Mouse (Mus musculus) limb, embryonic 10.5 days (tissue): Measurements from ENCODE around the gene Casp7. TPM values are rescaled to one million over a fixed set of nuclear protein-coding genes. Genes with fewer than 3 reads are reported as not detected.
"Not testable (repeated sequence)": the region's sequence is repeated elsewhere in the genome, so short reads cannot be mapped to it uniquely, and the experiment has no call there.

Experiments
- DNase-seq: peaks from one replicate; pipeline ENCODE4 v3.0.0-alpha.2; 2017; ENCODE audit warnings: low spot score
- H3K27ac ChIP-seq: fragments of 300-500 bp; sonication (generic); 2 replicates; pipeline ENCODE4 v1.5.1; 2016; ENCODE audit warnings: mild to moderate bottlenecking
- H3K27me3 ChIP-seq: fragments of 300-500 bp; sonication (generic); 2 replicates; pipeline ENCODE4 v1.6.1; 2016; ENCODE audit warnings: low read depth, mild to moderate bottlenecking; ENCODE audit not compliant: poor library complexity, severe bottlenecking
- H3K36me3 ChIP-seq: fragments of 300-500 bp; sonication (generic); 2 replicates; pipeline ENCODE4 v1.6.1; 2016; ENCODE audit warnings: mild to moderate bottlenecking, moderate library complexity
- H3K4me1 ChIP-seq: fragments of 300-500 bp; sonication (generic); 2 replicates; pipeline ENCODE4 v1.6.1; 2016
- H3K4me3 ChIP-seq: fragments of 300-500 bp; sonication (generic); 2 replicates; pipeline ENCODE4 v1.5.1; 2016; ENCODE audit warnings: mild to moderate bottlenecking, moderate library complexity
- H3K9me3 ChIP-seq: fragments of 300-500 bp; sonication (generic); replicated peaks from 2 replicates; pipeline ENCODE4 v1.6.1; 2016; ENCODE audit warnings: mild to moderate bottlenecking
- WGBS: fragments of 180-500 bp; shearing (Covaris S2); methylation state at CpG from one replicate; pipeline ENCODE4 v1.1.7; 2016; 5-methylcytosine and 5-hydroxymethylcytosine counted together
- polyA plus RNA-seq: library from polyadenylated mRNA; unstranded; fragments of >200 nt; fragmentation: Nextera tagmentation; extraction: Ambion mirVana; gene quantifications from 2 replicates; pipeline ENCODE4 v1.2.1, GENCODE M21; 2016

Gene Casp7
- polyA plus RNA-seq, 1 experiment from 2014 or later, result 24.5 TPM

- no peak for DNase-seq
- WGBS, result 88% methylated on average over 11 of the region's 11 CpGs
- no peaks in the 10 kb centered on the region for H3K36me3 ChIP-seq
- no peak within 1 kb of the TSS for H3K4me3 ChIP-seq
- peaks cover 19% of the 10 kb centered on the region for H3K4me1 ChIP-seq
- H3K27ac ChIP-seq, result no peak within 1 kb of the TSS
- H3K9me3 ChIP-seq, result no peaks in the 10 kb centered on the region
- peaks cover 6% of the 10 kb centered on the region for H3K27me3 ChIP-seq
Observed at GRCm38 (mm10) chr19:56389879-56390278, 7.0 kb upstream of the Casp7 start, which contains the start of gene Nrap. TSS of gene Nrap (minus strand) at chr19:56390037.

DNA sequence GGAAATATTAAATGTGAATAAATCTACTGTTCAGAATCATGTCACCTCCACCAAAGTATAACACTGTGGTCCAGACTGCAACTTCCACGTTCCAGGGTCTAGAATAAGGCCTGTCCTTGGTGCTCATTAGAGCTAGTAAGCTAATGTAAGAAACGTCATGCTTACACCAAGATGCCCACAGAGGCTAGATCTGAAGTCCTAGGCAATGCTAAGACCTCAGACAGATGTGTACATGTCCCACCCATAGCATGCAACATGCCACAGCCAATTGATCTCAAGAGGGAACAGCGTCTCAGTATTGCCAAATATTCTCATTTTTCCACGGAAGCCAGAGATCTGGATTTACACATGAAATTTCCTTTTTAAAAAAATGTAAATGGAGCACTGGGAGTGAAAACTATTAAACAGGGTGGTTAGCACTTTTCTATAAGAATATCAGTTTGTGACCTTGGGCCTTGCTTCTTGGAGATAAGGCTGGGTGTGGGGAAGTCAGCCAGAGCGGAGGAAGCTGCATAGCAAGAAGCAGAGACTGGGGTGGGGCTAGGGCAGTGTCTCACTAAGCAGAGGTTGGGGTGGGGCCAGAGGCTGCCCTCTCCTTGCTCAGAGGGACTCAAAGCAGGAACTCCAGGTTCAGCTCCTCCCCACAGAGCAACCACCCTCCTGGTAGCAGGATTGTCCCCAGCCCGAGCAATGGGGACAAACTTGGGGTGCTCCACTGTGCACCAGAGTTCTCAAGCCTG, 5.5 kb upstream of the Casp7 start:
- no peaks in the 10 kb centered on the region for H3K36me3 ChIP-seq
- no peak for DNase-seq
- H3K27ac ChIP-seq, result no peak overlapping the region
- H3K27me3 ChIP-seq, result peaks cover 22% of the 10 kb centered on the region
- H3K4me3 ChIP-seq, result no peak overlapping the region
- WGBS, result 81% methylated on average over 6 of the region's 6 CpGs
- peaks cover 21% of the 10 kb centered on the region for H3K4me1 ChIP-seq
- no peaks in the 10 kb centered on the region for H3K9me3 ChIP-seq

GRCm38 (mm10) chr19:56393311-56393866, 3.5 kb upstream of the Casp7 start:
- WGBS, result 78% methylated on average over 9 of the region's 9 CpGs

GRCm38 (mm10) chr19:56395183-56395935, 1.6 kb upstream of the Casp7 start:
- Histone ChIP-seq H3K27me3 (peaks cover 22% of the 10 kb centered on the region), H3K9me3 (no peaks in the 10 kb centered on the region), H3K4me3 (no peak overlapping the region), H3K27ac (peak overlapping the region; percentile 42; the same call in 1 of the 2 replicates), H3K4me1 (peaks cover 53% of the 10 kb centered on the region), H3K36me3 (peaks cover 3% of the 10 kb centered on the region; the same call in 1 of the 2 replicates)
- DNase-seq, result no peak
- WGBS, result 84% methylated on average over 16 of the region's 16 CpGs

More at GRCm38 (mm10) chr19:56393311-56393866, 3.5 kb upstream of the Casp7 start:
- DNase-seq, result no peak
- Histone ChIP-seq H3K27me3 (peaks cover 22% of the 10 kb centered on the region), H3K4me1 (peaks cover 40% of the 10 kb centered on the region), H3K36me3 (no peaks in the 10 kb centered on the region), H3K9me3 (no peaks in the 10 kb centered on the region), H3K27ac (no peak overlapping the region), H3K4me3 (no peak overlapping the region)

- no peak overlapping the region for H3K27ac ChIP-seq
- peaks cover 61% of the 10 kb centered on the region for H3K4me1 ChIP-seq
- peaks cover 4% of the 10 kb centered on the region; the same call in 1 of the 2 replicates for H3K36me3 ChIP-seq
- peaks cover 22% of the 10 kb centered on the region for H3K27me3 ChIP-seq
- WGBS, result 41% methylated on average over 12 of the region's 12 CpGs
- H3K9me3 ChIP-seq, result no peaks in the 10 kb centered on the region
- peak overlapping the region; percentile 67 for H3K4me3 ChIP-seq
- DNase-seq, result no peak
Observed at GRCm38 (mm10) chr19:56396227-56396626, 702 bp upstream of the Casp7 start.

- peaks cover 4% of the 10 kb centered on the region; the same call in 1 of the 2 replicates for H3K36me3 ChIP-seq
- no peak for DNase-seq
- peaks cover 75% of the 10 kb centered on the region for H3K4me1 ChIP-seq
- peaks cover 22% of the 10 kb centered on the region for H3K27me3 ChIP-seq
- peak overlapping the region; percentile 95 for H3K27ac ChIP-seq
- 51% methylated on average over 11 of the region's 11 CpGs for WGBS
- peak overlapping the region; percentile 67 for H3K4me3 ChIP-seq
- no peaks in the 10 kb centered on the region for H3K9me3 ChIP-seq
Observed at GRCm38 (mm10) chr19:56397663-56398527, 966 bp downstream of the Casp7 start.

- Histone ChIP-seq H3K27me3 (peaks cover 22% of the 10 kb centered on the region), H3K4me1 (peaks cover 76% of the 10 kb centered on the region), H3K9me3 (no peaks in the 10 kb centered on the region), H3K27ac (no peak overlapping the region), H3K4me3 (no peak overlapping the region), H3K36me3 (peaks cover 4% of the 10 kb centered on the region; the same call in 1 of the 2 replicates)
- no peak for DNase-seq
Observed at GRCm38 (mm10) chr19:56398528-56398795, 1.5 kb downstream of the Casp7 start.

GRCm38 (mm10) chr19:56400200-56400599, 3.3 kb downstream of the Casp7 start:
- Histone ChIP-seq H3K27me3 (peaks cover 12% of the 10 kb centered on the region), H3K36me3 (peaks cover 18% of the 10 kb centered on the region), H3K9me3 (no peaks in the 10 kb centered on the region), H3K4me3 (0 out of 2 replicates have a peak overlapping the region, but pooled peaks have one; percentile 10), H3K27ac (0 out of 2 replicates have a peak overlapping the region, but pooled peaks have one; percentile 25), H3K4me1 (peaks cover 63% of the 10 kb centered on the region)
- no peak for DNase-seq
- 50% methylated on average over 14 of the region's 14 CpGs for WGBS

DNA sequence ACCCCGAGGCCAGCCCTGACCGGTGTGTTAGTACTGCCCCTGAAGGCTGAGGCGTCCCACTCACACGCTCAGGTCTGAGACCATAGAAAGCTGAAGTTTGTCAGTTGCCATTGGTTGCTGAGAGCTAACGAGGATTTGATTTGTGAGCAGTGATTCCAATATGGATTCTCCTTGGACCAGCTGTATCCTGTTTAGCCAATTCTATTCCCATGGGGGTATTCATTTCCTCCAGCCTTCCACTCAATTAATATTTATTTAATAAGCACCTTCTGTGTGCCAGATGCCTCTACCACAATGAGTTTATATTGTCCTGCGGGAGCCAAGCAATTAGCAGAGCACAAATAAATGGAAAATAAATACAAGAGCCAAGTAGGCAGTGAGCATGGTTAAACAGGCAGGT, 4.9 kb downstream of the Casp7 start:
- Histone ChIP-seq H3K4me1 (peaks cover 57% of the 10 kb centered on the region), H3K9me3 (no peaks in the 10 kb centered on the region), H3K27ac (peak overlapping the region; percentile 56; the same call in 1 of the 2 replicates), H3K27me3 (no peaks in the 10 kb centered on the region), H3K36me3 (peaks cover 31% of the 10 kb centered on the region), H3K4me3 (no peak overlapping the region)
- DNase-seq, result no peak
- WGBS, result 61% methylated on average over 6 of the region's 6 CpGs

DNA sequence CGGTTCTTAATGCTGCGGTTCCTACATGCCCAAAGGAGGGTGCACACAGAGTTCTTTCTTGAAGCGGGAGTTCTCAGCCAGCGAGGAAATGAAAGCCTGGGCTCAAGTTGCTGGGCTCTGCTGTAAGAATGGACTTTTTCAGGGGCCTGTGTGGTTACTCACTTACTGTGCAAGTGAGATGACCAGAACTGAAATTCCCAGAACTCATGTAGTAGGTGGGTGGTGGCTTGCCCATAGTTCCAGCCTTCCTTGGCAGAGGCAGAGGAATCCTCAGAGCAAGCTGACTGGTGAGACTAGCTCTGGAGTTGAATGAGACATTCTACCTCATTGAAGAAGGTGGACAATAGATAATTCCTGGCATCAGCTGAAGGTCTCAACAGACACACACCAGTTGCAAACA, 8.9 kb downstream of the Casp7 start:
- H3K4me1 ChIP-seq, result peaks cover 25% of the 10 kb centered on the region
- H3K27me3 ChIP-seq, result no peaks in the 10 kb centered on the region
- peaks cover 53% of the 10 kb centered on the region for H3K36me3 ChIP-seq
- no peak for DNase-seq
- no peak overlapping the region for H3K27ac ChIP-seq
- 96% methylated on average over 4 of the region's 4 CpGs for WGBS
- H3K4me3 ChIP-seq, result no peak overlapping the region
- no peaks in the 10 kb centered on the region for H3K9me3 ChIP-seq

DNA sequence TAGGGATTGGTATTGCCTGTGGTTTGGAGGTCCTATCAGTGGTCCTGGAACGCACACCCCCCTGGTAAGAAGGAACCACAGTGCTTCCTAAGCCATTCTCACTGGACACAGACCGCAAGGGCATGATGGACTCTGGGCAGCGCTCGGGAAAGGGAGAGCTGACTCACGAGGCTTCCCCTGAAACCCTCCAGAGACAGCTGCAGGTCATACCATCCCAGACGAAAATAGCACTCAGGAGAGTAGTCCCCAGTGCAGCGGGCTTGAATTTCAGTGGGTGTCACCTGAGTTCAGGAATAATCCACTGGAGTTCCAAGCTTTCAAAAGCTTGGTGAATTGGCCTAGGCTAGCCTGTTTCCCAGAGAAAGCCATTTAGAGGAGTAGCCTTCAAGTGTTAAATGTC, 9.7 kb downstream of the Casp7 start:
- H3K36me3 ChIP-seq, result peaks cover 53% of the 10 kb centered on the region
- no peak overlapping the region for H3K4me3 ChIP-seq
- no peaks in the 10 kb centered on the region for H3K27me3 ChIP-seq
- no peaks in the 10 kb centered on the region for H3K9me3 ChIP-seq
- peaks cover 17% of the 10 kb centered on the region for H3K4me1 ChIP-seq
- 96% methylated on average over 7 of the region's 7 CpGs for WGBS
- no peak overlapping the region for H3K27ac ChIP-seq
- DNase-seq, result no peak

- not testable (repeated sequence) for DNase-seq, H3K4me3 ChIP-seq, H3K27me3 ChIP-seq, H3K27ac ChIP-seq, H3K4me1 ChIP-seq, H3K9me3 ChIP-seq
- H3K36me3 ChIP-seq, result peaks cover 42% of the 10 kb centered on the region
- WGBS, result 96% methylated on average over 4 of the region's 4 CpGs
Observed at GRCm38 (mm10) chr19:56409884-56410283, 13.0 kb downstream of the Casp7 start.
